8 mouse cellular contexts compared by ENCODE assay signal in the genomic region with DNA sequence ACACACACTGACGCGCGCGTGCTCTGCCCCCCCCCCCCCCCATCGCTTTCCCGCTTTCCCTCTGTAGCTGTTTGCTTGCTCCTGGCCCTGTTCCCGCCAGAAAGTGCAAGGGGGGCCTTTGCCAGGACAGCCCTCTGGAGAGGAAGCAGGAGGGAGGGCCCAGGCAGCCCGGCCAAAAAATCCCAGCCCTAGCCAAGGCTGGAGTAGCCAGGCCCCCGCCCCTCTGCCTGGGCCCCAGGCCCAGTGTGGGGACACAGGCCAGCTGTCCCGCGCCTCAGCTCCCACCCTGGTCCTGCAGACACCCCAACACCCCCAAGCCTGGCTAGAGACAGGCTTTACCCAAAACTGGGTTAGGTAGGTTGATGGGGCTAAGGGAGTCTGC. TPM values are rescaled to one million over a fixed set of nuclear protein-coding genes. Genes with fewer than 3 reads are reported as not detected.
DNase-seq lines count a peak whose midpoint lies in the region; ATAC-seq and TF ChIP-seq lines count a peak whose summit lies in the region.

No protein-coding gene starts in this region.

- 20% methylated on average over 6 of the region's 11 CpGs for WGBS in embryonic facial prominence, embryonic 10.5 days
- WGBS in heart, adult 2 months: 3% methylated on average over 7 of the region's 11 CpGs
- WGBS in midbrain, embryonic 12.5 days: 9% methylated on average over 5 of the region's 11 CpGs

- H3K79me2 ChIP-seq in heart, adult 2 months (replicated peaks; ENCODE audit: control insufficient read depth, insufficient read depth, low read length): no peaks in the 10 kb centered on the region

- H3K9ac ChIP-seq in heart, adult 2 months (ENCODE audit: low read depth, low read length): peak overlapping the region; percentile 46; the same call in 1 of the 2 replicates
- H3K9ac ChIP-seq in midbrain, embryonic 12.5 days (replicated peaks): peak overlapping the region; percentile 54

- TF ChIP-seq CTCF in heart, adult 2 months (IDR thresholded peaks at IDR 0.05): no peak

- TF ChIP-seq EP300 in heart, adult 2 months (IDR thresholded peaks at IDR 0.05; ENCODE audit: insufficient read depth, low read depth, low read length): peak; percentile 58; the same call in 1 of the 2 replicates

- H3K9me3 ChIP-seq in embryonic facial prominence, embryonic 10.5 days: no peaks in the 10 kb centered on the region
- no peaks in the 10 kb centered on the region for H3K9me3 ChIP-seq in midbrain, embryonic 12.5 days

- intact Hi-C loops in heart, adult 2 months (cut with DNase I): no loop called here
- intact Hi-C loops in left cerebral cortex, postnatal 4 days (cut with DNase I): loop anchor here (5.0 to 10.0 kb wide), 2 partner anchors 155 to 217 kb away; no protein-coding TSS in a partner anchor

- H3K36me3 ChIP-seq in embryonic facial prominence, embryonic 10.5 days (replicated peaks): no peaks in the 10 kb centered on the region
- no peaks in the 10 kb centered on the region for H3K36me3 ChIP-seq in heart, adult 2 months (ENCODE audit: control insufficient read depth, insufficient read depth, low read length)
- H3K36me3 ChIP-seq in midbrain, embryonic 12.5 days: no peaks in the 10 kb centered on the region

- peaks cover 31% of the 10 kb centered on the region for H3K4me1 ChIP-seq in embryonic facial prominence, embryonic 10.5 days
- peaks cover 8% of the 10 kb centered on the region for H3K4me1 ChIP-seq in heart, adult 2 months (ENCODE audit: control insufficient read depth, insufficient read depth, low read length)
- H3K4me1 ChIP-seq in midbrain, embryonic 12.5 days: peaks cover 12% of the 10 kb centered on the region

- DNase-seq in adrenal gland, postnatal 10 days: peak; percentile 86
- DNase-seq in embryonic facial prominence, embryonic 10.5 days (ENCODE audit: low spot score): peak; percentile 61
- peak; percentile 94 for DNase-seq in heart, adult 2 months
- DNase-seq in kidney, adult 18-20 months: peak; percentile 78
- peak; percentile 96 for DNase-seq in left cerebral cortex, postnatal 4 days
- peak; percentile 15 to 29 for DNase-seq in spleen, postnatal 36 days (ENCODE audit: low spot score in 2 of 2)
- no peak for DNase-seq in thymus, postnatal 25 days

- peaks cover 65% of the 10 kb centered on the region for H3K27me3 ChIP-seq in embryonic facial prominence, embryonic 10.5 days (replicated peaks; ENCODE audit: low read depth, poor library complexity, severe bottlenecking)
- H3K27me3 ChIP-seq in heart, adult 2 months (ENCODE audit: control insufficient read depth, insufficient read depth, low read length): no peaks in the 10 kb centered on the region
- H3K27me3 ChIP-seq in midbrain, embryonic 12.5 days: peaks cover 30% of the 10 kb centered on the region

- H3K4me2 ChIP-seq in midbrain, embryonic 12.5 days (replicated peaks): peak overlapping the region; percentile 67

- 0 out of 2 replicates have a peak, but pooled peaks have one; percentile 30 for TF ChIP-seq POLR2A in heart, adult 2 months (IDR thresholded peaks at IDR 0.05; ENCODE audit: insufficient read depth, low read depth, low read length)

- peak overlapping the region; percentile 56 for H3K4me3 ChIP-seq in embryonic facial prominence, embryonic 10.5 days
- no peak overlapping the region for H3K4me3 ChIP-seq in heart, adult 2 months
- H3K4me3 ChIP-seq in midbrain, embryonic 12.5 days: peak overlapping the region; percentile 39

- peak overlapping the region; percentile 74 for H3K27ac ChIP-seq in embryonic facial prominence, embryonic 10.5 days (replicated peaks)
- H3K27ac ChIP-seq in heart, adult 2 months: peak overlapping the region; percentile 68
- no peak overlapping the region for H3K27ac ChIP-seq in midbrain, embryonic 12.5 days (replicated peaks)

- ATAC-seq in midbrain, embryonic 12.5 days (ENCODE audit: low FRiP score, low read depth): peak; percentile 56

RNA-seq across cellular contexts. Expression of gene Eln, which starts 0.4 kb away (rescaled TPM):
- total RNA-seq in adrenal gland, postnatal 10 days (2021): 1,000 to 10,000 TPM in 1 of 2 experiments, 100 to 1,000 TPM in 1; 255 to 1,124 TPM
- polyA plus RNA-seq in embryonic facial prominence, embryonic 10.5 days (2016; fragmentation: Nextera tagmentation; extraction: Ambion mirVana): 2.4 and 3.9 TPM in 2 replicates
- 10 to 100 TPM; 33.5 to 49.9 TPM for total RNA-seq in heart, adult 2 months (2021)
- polyA plus RNA-seq in heart, adult 2 months (2012; rRNA removed): 124 and 131 TPM in 2 replicates
- total RNA-seq in left cerebral cortex, postnatal 4 days (2021): 10 to 100 TPM; 44.9 to 47.6 TPM
- polyA plus RNA-seq in midbrain, embryonic 12.5 days (2016; fragmentation: Nextera tagmentation; extraction: Ambion mirVana): 3.8 and 4.0 TPM in 2 replicates

RNA-seq across cellular contexts. Expression of gene Limk1, which starts 59.1 kb away (rescaled TPM):
- 10 to 100 TPM; 17.9 to 20.5 TPM for total RNA-seq in adrenal gland, postnatal 10 days (2021)
- 5.7 and 5.9 TPM in 2 replicates for polyA plus RNA-seq in embryonic facial prominence, embryonic 10.5 days (2016; fragmentation: Nextera tagmentation; extraction: Ambion mirVana)
- total RNA-seq in heart, adult 2 months (2021): 1 to 10 TPM; 4.0 to 5.0 TPM
- 7.3 and 8.1 TPM in 2 replicates for polyA plus RNA-seq in heart, adult 2 months (2012; rRNA removed)
- 10 to 100 TPM; 68.6 to 74.2 TPM for total RNA-seq in left cerebral cortex, postnatal 4 days (2021)
- 16.7 and 17.7 TPM in 2 replicates for polyA plus RNA-seq in midbrain, embryonic 12.5 days (2016; fragmentation: Nextera tagmentation; extraction: Ambion mirVana)

Comparison
In these comparisons a context has a peak if more than half of its experiments do, and no peak if none do; other contexts are left out.
1. RNA of gene Eln, which starts 0.4 kb away (total RNA-seq): 255 to 1,124 TPM in adrenal gland, postnatal 10 days; 33.5 to 49.9 TPM in heart, adult 2 months and 44.9 to 47.6 TPM in left cerebral cortex, postnatal 4 days; every median in the first group is over 4 times any median in the second.